Mouse (Mus musculus) midbrain, embryonic 10.5 days (tissue): ENCODE results near the gene Ptch2. TPM values are rescaled to one million over a fixed set of nuclear protein-coding genes. Genes with fewer than 3 reads are reported as not detected.
A peak's percentile ranks its signal among the peaks of the same experiment; 100 is the strongest.

ENCODE experiments used
- DNase-seq: peaks from one replicate; pipeline ENCODE4 v3.0.0-alpha.2; 2017; ENCODE audit warnings: low spot score
- H3K27ac ChIP-seq: fragments of 300-500 bp; sonication (generic); replicated peaks from 2 replicates; pipeline ENCODE4 v1.5.1; 2016; ENCODE audit warnings: mild to moderate bottlenecking
- H3K27me3 ChIP-seq: fragments of 300-500 bp; sonication (generic); 2 replicates; pipeline ENCODE4 v1.6.1; 2016; ENCODE audit warnings: low read depth, mild to moderate bottlenecking; ENCODE audit not compliant: poor library complexity, severe bottlenecking
- H3K36me3 ChIP-seq: fragments of 300-500 bp; sonication (generic); 2 replicates; pipeline ENCODE4 v1.6.1; 2016; ENCODE audit warnings: mild to moderate bottlenecking, moderate library complexity
- H3K4me1 ChIP-seq: fragments of 300-500 bp; sonication (generic); 2 replicates; pipeline ENCODE4 v1.6.1; 2016
- H3K4me3 ChIP-seq: fragments of 300-500 bp; sonication (generic); 2 replicates; pipeline ENCODE4 v1.5.1; 2016; ENCODE audit warnings: mild to moderate bottlenecking, moderate library complexity
- H3K9me3 ChIP-seq: fragments of 300-500 bp; sonication (generic); replicated peaks from 2 replicates; pipeline ENCODE4 v1.6.1; 2016; ENCODE audit warnings: mild to moderate bottlenecking
- WGBS: fragments of 180-500 bp; shearing (Covaris S2); methylation state at CpG from one replicate; pipeline ENCODE4 v1.1.7; 2016; 5-methylcytosine and 5-hydroxymethylcytosine counted together
- polyA plus RNA-seq: library from polyadenylated mRNA; unstranded; fragments of >200 nt; fragmentation: Nextera tagmentation; extraction: Ambion mirVana; gene quantifications from 2 replicates; pipeline ENCODE4 v1.2.1, GENCODE M21; 2016

Gene Ptch2
- polyA plus RNA-seq, 1 experiment from 2014 or later = 15.7 TPM

GRCm38 (mm10) chr4:117133817-117134600, 38.1 kb downstream of the Ptch2 start, which contains the start of gene Plk3:
Gene Plk3, minus strand, starts transcription at chr4:117133963.
- Histone ChIP-seq H3K27me3 (peaks cover 35% of the 10 kb centered on the region), H3K4me1 (peaks cover 79% of the 10 kb centered on the region)

DNA sequence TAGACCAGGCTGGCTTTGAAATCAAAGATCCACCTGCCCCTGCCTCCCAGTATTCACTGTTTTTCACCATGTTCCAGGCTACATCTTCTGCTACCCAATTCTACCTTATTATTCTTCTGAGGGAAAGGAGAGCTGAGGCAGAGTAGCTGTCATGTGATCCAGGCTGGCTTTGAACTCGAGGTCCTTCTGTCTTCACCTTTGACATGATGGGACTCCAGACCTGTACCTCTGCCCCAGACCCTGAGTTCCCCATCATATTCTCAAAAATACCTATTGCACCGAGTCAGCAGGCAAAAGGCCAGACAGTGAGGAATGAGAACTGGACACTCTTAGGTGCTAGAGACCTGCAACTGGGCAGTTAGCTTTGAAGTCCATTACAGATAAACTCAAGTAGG, 38.7 kb downstream of the Ptch2 start:
- peaks cover 78% of the 10 kb centered on the region for H3K4me1 ChIP-seq
- H3K27ac ChIP-seq = peak overlapping the region; percentile 93; the same call in 1 of the 2 replicates
- peaks cover 35% of the 10 kb centered on the region for H3K27me3 ChIP-seq
- no peak for DNase-seq
- H3K9me3 ChIP-seq = no peaks in the 10 kb centered on the region
- WGBS = 34% methylated on average over 2 of the region's 2 CpGs
- peaks cover 21% of the 10 kb centered on the region for H3K36me3 ChIP-seq
- H3K4me3 ChIP-seq = peak overlapping the region; percentile 95; the same call in 1 of the 2 replicates

More at GRCm38 (mm10) chr4:117133817-117134600, 38.1 kb downstream of the Ptch2 start, which contains the start of gene Plk3:
- H3K4me3 ChIP-seq = peak within 1 kb of the TSS; percentile 95
- DNase-seq = peak; percentile 96
- WGBS = 2% methylated on average over 46 of the region's 48 CpGs
- no peaks in the 10 kb centered on the region for H3K9me3 ChIP-seq
- H3K36me3 ChIP-seq = peaks cover 27% of the 10 kb centered on the region
- peak within 1 kb of the TSS; percentile 93 for H3K27ac ChIP-seq

- peaks cover 66% of the 10 kb centered on the region for H3K4me1 ChIP-seq
- 22% methylated on average over 8 of the region's 8 CpGs for WGBS
Measured at GRCm38 (mm10) chr4:117136034-117136433, 40.2 kb downstream of the Ptch2 start.

GRCm38 (mm10) chr4:117138295-117139216, 42.7 kb downstream of the Ptch2 start:
- peak overlapping the region; percentile 39; the same call in 1 of the 2 replicates for H3K27ac ChIP-seq
- no peaks in the 10 kb centered on the region for H3K27me3 ChIP-seq
- no peak overlapping the region for H3K4me3 ChIP-seq
- peaks cover 44% of the 10 kb centered on the region for H3K4me1 ChIP-seq
- DNase-seq = no peak
- H3K36me3 ChIP-seq = no peaks in the 10 kb centered on the region
- H3K9me3 ChIP-seq = no peaks in the 10 kb centered on the region
- WGBS = 67% methylated on average over 16 of the region's 17 CpGs

More at GRCm38 (mm10) chr4:117136034-117136433, 40.2 kb downstream of the Ptch2 start:
- no peak for DNase-seq
- Histone ChIP-seq H3K27ac (no peak overlapping the region), H3K4me3 (0 out of 2 replicates have a peak overlapping the region, but pooled peaks have one; percentile 1), H3K27me3 (peaks cover 22% of the 10 kb centered on the region), H3K9me3 (no peaks in the 10 kb centered on the region), H3K36me3 (peaks cover 7% of the 10 kb centered on the region)

DNA sequence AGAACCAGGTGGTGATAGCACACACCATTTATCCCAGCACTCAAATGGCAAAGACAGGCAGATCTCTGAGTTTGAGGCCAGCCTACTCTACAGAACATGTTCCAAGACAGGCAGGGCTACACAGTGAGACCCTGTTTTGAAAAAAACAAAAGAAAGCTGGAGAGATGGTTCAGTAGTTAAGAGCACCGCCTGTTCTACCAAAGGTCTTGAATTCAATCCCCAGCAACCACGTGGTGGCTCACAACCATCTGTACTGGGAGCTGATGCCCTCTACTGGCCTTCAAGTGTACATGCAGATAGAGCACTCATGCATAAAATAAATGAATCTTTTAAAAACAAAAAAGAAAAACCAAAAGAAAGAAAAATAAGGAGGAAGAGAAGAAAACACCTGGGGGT, 43.3 kb downstream of the Ptch2 start:
- Histone ChIP-seq H3K27me3 (0 out of 2 replicates have a peak, but pooled peaks cover 5% of the 10 kb centered on the region), H3K4me1 (peaks cover 39% of the 10 kb centered on the region), H3K4me3 (no peak overlapping the region), H3K36me3 (no peaks in the 10 kb centered on the region), H3K27ac (peak overlapping the region; percentile 39; the same call in 1 of the 2 replicates), H3K9me3 (no peaks in the 10 kb centered on the region)
- WGBS = 0% methylated on average over 2 of the region's 2 CpGs
- DNase-seq = no peak

- DNase-seq = no peak
- 0 out of 2 replicates have a peak, but pooled peaks cover 5% of the 10 kb centered on the region for H3K27me3 ChIP-seq
- H3K4me3 ChIP-seq = no peak overlapping the region
- H3K36me3 ChIP-seq = no peaks in the 10 kb centered on the region
- H3K9me3 ChIP-seq = no peaks in the 10 kb centered on the region
- WGBS = 40% methylated on average over 4 of the region's 4 CpGs
- H3K4me1 ChIP-seq = peaks cover 25% of the 10 kb centered on the region
- H3K27ac ChIP-seq = no peak overlapping the region
Measured at GRCm38 (mm10) chr4:117140613-117141012, 44.7 kb downstream of the Ptch2 start.

DNA sequence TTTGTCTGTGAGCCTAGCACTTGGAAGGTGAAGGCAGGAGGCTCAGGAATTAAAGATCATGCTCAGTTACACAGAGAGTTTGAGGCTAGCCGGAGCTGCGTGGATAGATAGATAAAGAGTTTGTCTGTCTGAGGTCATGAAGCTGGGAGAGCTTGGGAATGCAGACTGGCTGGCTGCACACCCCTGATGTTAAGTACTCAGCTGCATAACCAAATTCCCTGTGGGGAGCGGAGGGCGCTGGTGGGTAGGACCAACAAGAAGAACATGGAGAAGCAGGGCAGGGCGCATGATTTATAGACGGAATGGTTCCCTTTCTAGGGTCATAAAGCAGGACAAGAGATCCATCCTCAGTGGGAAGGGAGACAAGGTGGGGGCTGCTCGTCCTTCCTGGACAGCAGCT, 47.1 kb downstream of the Ptch2 start:
- WGBS = 73% methylated on average over 7 of the region's 7 CpGs
- peaks cover 16% of the 10 kb centered on the region for H3K4me1 ChIP-seq
- H3K9me3 ChIP-seq = no peaks in the 10 kb centered on the region
- H3K36me3 ChIP-seq = 0 out of 2 replicates have a peak, but pooled peaks cover 5% of the 10 kb centered on the region
- no peak for DNase-seq
- H3K4me3 ChIP-seq = no peak overlapping the region
- no peak overlapping the region for H3K27ac ChIP-seq
- H3K27me3 ChIP-seq = 0 out of 2 replicates have a peak, but pooled peaks cover 5% of the 10 kb centered on the region

GRCm38 (mm10) chr4:117145248-117145647, 49.4 kb downstream of the Ptch2 start:
- Histone ChIP-seq H3K4me3 (no peak overlapping the region), H3K27ac (no peak overlapping the region), H3K4me1 (0 out of 2 replicates have a peak, but pooled peaks cover 5% of the 10 kb centered on the region), H3K9me3 (no peaks in the 10 kb centered on the region), H3K36me3 (peaks cover 26% of the 10 kb centered on the region), H3K27me3 (0 out of 2 replicates have a peak, but pooled peaks cover 5% of the 10 kb centered on the region)
- no peak for DNase-seq
- whole genome bisulfite sequencing = 92% methylated on average over 13 of the region's 13 CpGs

DNA sequence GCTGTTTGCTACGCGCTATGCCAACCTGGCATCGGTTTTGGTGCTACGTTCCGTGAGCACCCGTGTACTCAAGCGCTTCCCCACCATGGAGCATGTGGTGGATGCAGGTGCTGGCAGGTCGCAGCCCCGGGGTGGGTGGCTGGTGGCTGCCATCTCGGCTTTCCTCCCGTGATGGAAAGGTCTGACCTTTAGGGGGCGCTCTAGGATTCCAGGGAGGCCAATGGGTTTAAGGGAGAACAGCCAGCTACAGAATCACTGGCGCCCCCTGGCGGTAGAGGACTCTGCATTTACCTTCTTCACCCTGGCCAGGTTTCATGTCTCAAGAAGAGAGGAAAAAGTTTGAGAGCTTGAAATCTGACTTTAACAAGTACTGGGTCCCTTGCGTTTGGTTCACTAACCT, 50.3 kb downstream of the Ptch2 start:
- Histone ChIP-seq H3K27me3 (0 out of 2 replicates have a peak, but pooled peaks cover 5% of the 10 kb centered on the region), H3K4me1 (0 out of 2 replicates have a peak, but pooled peaks cover 3% of the 10 kb centered on the region), H3K9me3 (no peaks in the 10 kb centered on the region), H3K27ac (no peak overlapping the region), H3K4me3 (no peak overlapping the region), H3K36me3 (peaks cover 35% of the 10 kb centered on the region)
- DNase-seq = peak; percentile 84
- WGBS = 30% methylated on average over 15 of the region's 15 CpGs

DNA sequence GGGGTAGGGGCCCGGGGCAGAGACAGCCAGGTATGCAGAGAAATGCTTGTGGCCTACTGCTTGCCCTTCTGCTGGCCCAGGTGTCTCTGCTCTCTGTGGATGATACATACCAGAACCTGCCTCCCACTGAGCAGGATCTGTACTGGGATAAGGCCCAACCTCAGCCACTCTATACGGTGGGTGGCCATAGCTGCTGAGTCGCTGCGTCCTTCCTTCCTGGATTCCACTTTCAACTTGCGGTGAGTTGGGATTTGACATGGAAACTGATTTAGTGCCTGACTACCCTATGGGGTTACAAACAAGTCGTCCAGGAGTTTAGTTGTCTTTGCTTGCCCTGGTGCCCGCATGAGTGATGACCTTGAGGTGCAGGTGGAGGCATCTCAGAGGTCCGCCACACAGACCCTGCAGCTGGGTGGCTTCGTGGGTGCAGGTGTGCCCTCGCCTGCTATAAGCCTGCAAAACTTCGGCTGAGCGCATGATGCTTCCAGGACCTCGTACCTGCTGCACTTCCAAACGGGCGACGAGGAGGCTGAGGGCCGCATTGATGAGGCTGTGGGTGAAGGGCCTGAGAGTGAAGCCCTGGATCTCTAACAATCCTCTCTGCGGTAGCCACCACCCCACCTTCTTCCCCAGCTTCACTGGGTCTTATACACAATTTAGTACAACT, 52.3 kb downstream of the Ptch2 start:
- DNase-seq = no peak
- Histone ChIP-seq H3K4me3 (no peak overlapping the region), H3K4me1 (peaks cover 7% of the 10 kb centered on the region), H3K36me3 (peaks cover 54% of the 10 kb centered on the region), H3K27ac (no peak overlapping the region), H3K27me3 (0 out of 2 replicates have a peak, but pooled peaks cover 5% of the 10 kb centered on the region), H3K9me3 (no peaks in the 10 kb centered on the region)
- WGBS = 90% methylated on average over 18 of the region's 18 CpGs

GRCm38 (mm10) chr4:117148815-117149214, 52.9 kb downstream of the Ptch2 start:
- Histone ChIP-seq H3K4me1 (peaks cover 13% of the 10 kb centered on the region), H3K9me3 (no peaks in the 10 kb centered on the region), H3K4me3 (no peak overlapping the region), H3K36me3 (peaks cover 61% of the 10 kb centered on the region), H3K27me3 (0 out of 2 replicates have a peak, but pooled peaks cover 3% of the 10 kb centered on the region), H3K27ac (no peak overlapping the region)
- 77% methylated on average over 24 of the region's 24 CpGs for WGBS
- no peak for DNase-seq
